Mouse (Mus musculus) midbrain, embryonic 13.5 days (tissue): ENCODE measurements at regions not wholly inside any gene's neighbourhood (a gene's known extent, or its start where the extent isn't known, plus 50 kb on each side); places are given as distances from the start of the nearest gene placed in this dataset.

Experiments
- ATAC-seq: fragments of 200-750 bp; cut with Nextera tagmentation; 2 replicates; pipeline ENCODE4 v1.8.0; 2017; ENCODE audit warnings: mild to moderate bottlenecking, moderate TSS enrichment, moderate library complexity
- H3K27ac ChIP-seq: fragments of 300-500 bp; sonication (generic); 2 replicates; pipeline ENCODE4 v1.5.1; 2015; ENCODE audit warnings: inconsistent platforms, mild to moderate bottlenecking, moderate library complexity
- H3K27me3 ChIP-seq: fragments of 300-500 bp; sonication (generic); 2 replicates; pipeline ENCODE4 v1.6.1; 2015; ENCODE audit warnings: mild to moderate bottlenecking, inconsistent platforms
- H3K36me3 ChIP-seq: fragments of 300-500 bp; sonication (generic); 2 replicates; pipeline ENCODE4 v1.6.1; 2015; ENCODE audit warnings: mild to moderate bottlenecking, inconsistent platforms
- H3K4me1 ChIP-seq: fragments of 300-500 bp; sonication (generic); replicated peaks from 2 replicates; pipeline ENCODE4 v1.6.1; 2015; ENCODE audit warnings: inconsistent platforms
- H3K4me2 ChIP-seq: fragments of 300-500 bp; sonication (generic); replicated peaks from 2 replicates; pipeline ENCODE4 v1.6.1; 2015; ENCODE audit warnings: moderate library complexity, mild to moderate bottlenecking, inconsistent platforms
- H3K4me3 ChIP-seq: fragments of 300-500 bp; sonication (generic); replicated peaks from 2 replicates; pipeline ENCODE4 v1.5.1; 2015; ENCODE audit warnings: mild to moderate bottlenecking, inconsistent platforms
- H3K9ac ChIP-seq: fragments of 300-500 bp; sonication (generic); replicated peaks from 2 replicates; pipeline ENCODE4 v1.6.1; 2015; ENCODE audit warnings: mild to moderate bottlenecking, inconsistent platforms
- H3K9me3 ChIP-seq: fragments of 300-500 bp; sonication (generic); 2 replicates; pipeline ENCODE4 v1.6.1; 2016; ENCODE audit warnings: mild to moderate bottlenecking, inconsistent platforms
- WGBS: fragments of 180-500 bp; shearing (Covaris S2); methylation state at CpG from one replicate; pipeline ENCODE4 v1.1.7; 2015; 5-methylcytosine and 5-hydroxymethylcytosine counted together

DNA sequence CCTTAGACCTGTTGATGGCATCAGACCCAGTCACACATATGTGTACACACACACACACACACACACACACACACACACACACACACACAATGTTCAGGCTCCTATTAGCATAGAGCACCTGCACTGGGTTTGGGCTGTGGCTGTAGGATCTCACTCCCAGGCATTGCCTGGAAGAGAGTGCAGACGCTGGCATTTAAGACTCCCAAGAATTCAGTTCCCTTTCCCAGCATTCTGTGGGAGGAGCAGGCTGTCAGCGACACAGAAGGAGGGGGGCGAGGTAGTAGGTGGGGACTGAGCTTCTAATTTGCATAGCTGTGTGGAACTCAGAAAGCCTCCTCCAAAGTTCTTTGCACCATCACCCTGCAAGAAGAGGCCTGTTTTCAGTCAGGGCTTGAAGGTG lies 374.2 kb upstream of the Fam49b start:
- Histone ChIP-seq H3K4me1 (0 out of 2 replicates have a peak, but pooled peaks cover 6% of the 10 kb centered on the region), H3K27ac (no peak overlapping the region), H3K9me3 (no peaks in the 10 kb centered on the region), H3K9ac (no peak overlapping the region), H3K4me3 (no peak overlapping the region), H3K36me3 (no peaks in the 10 kb centered on the region), H3K4me2 (no peak overlapping the region), H3K27me3 (no peaks in the 10 kb centered on the region)
- peak; percentile 63 for ATAC-seq
- WGBS = 0% methylated on average over 3 of the region's 3 CpGs

GRCm38 (mm10) chr15:64434908-64435307 lies 374.6 kb upstream of the Fam49b start:
- Histone ChIP-seq H3K9ac (no peak overlapping the region), H3K4me2 (no peak overlapping the region), H3K36me3 (no peaks in the 10 kb centered on the region), H3K4me3 (no peak overlapping the region), H3K4me1 (0 out of 2 replicates have a peak, but pooled peaks cover 6% of the 10 kb centered on the region), H3K27ac (no peak overlapping the region), H3K27me3 (no peaks in the 10 kb centered on the region), H3K9me3 (no peaks in the 10 kb centered on the region)
- no peak for ATAC-seq
- WGBS = 90% methylated on average over 2 of the region's 2 CpGs

DNA sequence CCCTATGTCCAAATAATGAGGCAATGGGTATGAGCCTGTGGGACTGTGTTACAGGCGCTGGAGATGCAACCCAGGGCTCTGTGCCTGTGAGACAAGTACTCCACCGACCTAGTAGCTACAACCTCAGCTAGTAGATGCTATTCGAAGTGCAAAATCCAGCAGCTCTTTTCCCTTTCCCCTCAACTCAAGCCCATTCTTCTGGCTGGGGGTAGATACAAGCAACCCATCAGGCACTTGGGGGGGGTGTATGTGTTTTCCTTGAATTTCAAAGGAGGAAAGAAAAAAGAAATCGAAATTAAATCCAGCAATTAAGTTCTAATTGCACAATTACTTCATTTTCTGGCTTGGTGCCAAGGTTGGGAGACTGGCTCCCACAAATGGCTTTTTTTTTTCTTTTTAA lies 372.4 kb upstream of the Gm21798 start:
- Histone ChIP-seq H3K4me2 (no peak overlapping the region), H3K27me3 (no peaks in the 10 kb centered on the region), H3K9ac (no peak overlapping the region), H3K36me3 (no peaks in the 10 kb centered on the region), H3K4me1 (0 out of 2 replicates have a peak, but pooled peaks cover 2% of the 10 kb centered on the region), H3K4me3 (no peak overlapping the region), H3K9me3 (no peaks in the 10 kb centered on the region), H3K27ac (no peak overlapping the region)
- 72% methylated on average over 4 of the region's 4 CpGs for WGBS
- ATAC-seq = no peak

GRCm38 (mm10) chr15:64446411-64447072 lies 371.0 kb upstream of the Gm21798 start:
- H3K4me1 ChIP-seq = 0 out of 2 replicates have a peak, but pooled peaks cover 2% of the 10 kb centered on the region
- no peak overlapping the region; the same call in 1 of the 2 replicates for H3K27ac ChIP-seq
- no peak overlapping the region for H3K4me3 ChIP-seq
- no peak overlapping the region for H3K9ac ChIP-seq
- no peaks in the 10 kb centered on the region for H3K36me3 ChIP-seq
- H3K4me2 ChIP-seq = no peak overlapping the region
- 61% methylated on average over 9 of the region's 9 CpGs for WGBS
- ATAC-seq = no peak
- H3K27me3 ChIP-seq = no peaks in the 10 kb centered on the region
- no peaks in the 10 kb centered on the region for H3K9me3 ChIP-seq

- Histone ChIP-seq H3K4me2 (no peak overlapping the region), H3K4me3 (no peak overlapping the region), H3K9ac (no peak overlapping the region), H3K9me3 (no peaks in the 10 kb centered on the region), H3K36me3 (no peaks in the 10 kb centered on the region), H3K27ac (no peak overlapping the region), H3K27me3 (no peaks in the 10 kb centered on the region), H3K4me1 (0 out of 2 replicates have a peak, but pooled peaks cover 2% of the 10 kb centered on the region)
- ATAC-seq = no peak
- 87% methylated on average over 5 of the region's 5 CpGs for WGBS
Measured at GRCm38 (mm10) chr15:64447239-64447952, 370.1 kb upstream of the Gm21798 start.

GRCm38 (mm10) chr15:64448581-64449140 lies 368.8 kb upstream of the Gm21798 start:
- ATAC-seq = no peak
- H3K27ac ChIP-seq = no peak overlapping the region
- H3K27me3 ChIP-seq = no peaks in the 10 kb centered on the region
- no peaks in the 10 kb centered on the region for H3K9me3 ChIP-seq
- H3K4me1 ChIP-seq = 0 out of 2 replicates have a peak, but pooled peaks cover 2% of the 10 kb centered on the region
- 86% methylated on average over 7 of the region's 7 CpGs for WGBS
- no peak overlapping the region for H3K9ac ChIP-seq
- H3K4me2 ChIP-seq = no peak overlapping the region
- no peaks in the 10 kb centered on the region for H3K36me3 ChIP-seq
- no peak overlapping the region for H3K4me3 ChIP-seq

DNA sequence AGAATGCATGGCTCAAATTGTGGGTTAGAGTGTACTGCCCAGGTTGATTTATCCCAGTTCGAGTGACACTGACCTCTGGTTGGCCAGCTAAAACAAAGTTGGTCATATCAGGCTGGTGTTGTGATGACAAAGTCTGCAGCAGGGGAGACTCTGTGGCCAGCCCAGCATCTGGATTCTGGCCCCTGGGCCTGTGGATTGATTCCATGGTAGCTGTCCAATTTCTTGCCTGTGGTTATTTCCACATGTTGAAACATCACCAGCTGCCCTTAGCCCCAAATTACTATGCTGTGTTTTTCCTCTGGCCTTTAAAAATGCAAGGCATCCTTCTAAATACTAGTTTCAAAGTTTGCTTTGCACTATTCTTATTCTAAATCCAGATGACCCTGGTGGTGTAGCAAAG lies 346.8 kb upstream of the Gm21798 start:
- H3K4me1 ChIP-seq = no peaks in the 10 kb centered on the region
- ATAC-seq = no peak
- H3K9ac ChIP-seq = no peak overlapping the region
- 92% methylated on average over 1 of the region's 1 CpGs for WGBS
- no peak overlapping the region for H3K4me2 ChIP-seq
- no peaks in the 10 kb centered on the region for H3K36me3 ChIP-seq
- no peak overlapping the region for H3K4me3 ChIP-seq
- no peak overlapping the region for H3K27ac ChIP-seq
- no peaks in the 10 kb centered on the region for H3K27me3 ChIP-seq
- H3K9me3 ChIP-seq = no peaks in the 10 kb centered on the region

GRCm38 (mm10) chr15:64471597-64471996 lies 345.9 kb upstream of the Gm21798 start:
- Histone ChIP-seq H3K9ac (no peak overlapping the region), H3K4me2 (no peak overlapping the region), H3K4me3 (no peak overlapping the region), H3K27ac (no peak overlapping the region), H3K4me1 (no peaks in the 10 kb centered on the region), H3K27me3 (no peaks in the 10 kb centered on the region), H3K9me3 (no peaks in the 10 kb centered on the region), H3K36me3 (no peaks in the 10 kb centered on the region)
- ATAC-seq = no peak
- WGBS = 74% methylated on average over 2 of the region's 2 CpGs

- no peak for ATAC-seq
- H3K4me2 ChIP-seq = no peak overlapping the region
- no peaks in the 10 kb centered on the region for H3K4me1 ChIP-seq
- 80% methylated on average over 1 of the region's 1 CpGs for WGBS
- H3K9ac ChIP-seq = no peak overlapping the region
- no peaks in the 10 kb centered on the region for H3K9me3 ChIP-seq
- no peak overlapping the region for H3K4me3 ChIP-seq
- no peak overlapping the region for H3K27ac ChIP-seq
- no peaks in the 10 kb centered on the region for H3K36me3 ChIP-seq
- 0 out of 2 replicates have a peak, but pooled peaks cover 3% of the 10 kb centered on the region for H3K27me3 ChIP-seq
Measured at GRCm38 (mm10) chr15:64474236-64474635, 343.3 kb upstream of the Gm21798 start.

DNA sequence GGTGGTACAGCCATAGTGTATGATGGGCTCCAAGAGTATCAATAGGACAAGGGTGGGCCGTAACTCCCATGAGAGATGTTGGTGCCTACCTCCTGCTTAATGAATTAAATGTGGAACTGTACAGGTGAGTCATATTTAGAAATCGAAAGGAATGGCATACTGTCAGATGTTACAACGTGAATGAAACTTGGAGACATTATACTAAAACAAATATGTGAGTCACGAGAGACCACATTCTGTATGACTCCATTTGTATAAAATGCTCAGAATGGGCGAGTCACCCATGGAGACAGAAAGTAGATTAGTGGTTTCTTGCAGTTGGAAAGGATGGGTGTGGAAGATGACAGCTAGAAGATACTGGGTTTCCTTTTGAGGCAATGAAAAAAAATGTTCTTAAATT lies 340.4 kb upstream of the Gm21798 start:
- ATAC-seq = no peak
- 87% methylated on average over 5 of the region's 5 CpGs for WGBS
- no peaks in the 10 kb centered on the region for H3K9me3 ChIP-seq
- H3K4me3 ChIP-seq = no peak overlapping the region
- 0 out of 2 replicates have a peak, but pooled peaks cover 3% of the 10 kb centered on the region for H3K27me3 ChIP-seq
- H3K4me1 ChIP-seq = peaks cover 6% of the 10 kb centered on the region
- no peaks in the 10 kb centered on the region for H3K36me3 ChIP-seq
- H3K27ac ChIP-seq = no peak overlapping the region
- H3K4me2 ChIP-seq = no peak overlapping the region
- H3K9ac ChIP-seq = no peak overlapping the region

GRCm38 (mm10) chr15:64480625-64481024 lies 336.9 kb upstream of the Gm21798 start:
- no peak overlapping the region for H3K4me3 ChIP-seq
- H3K27me3 ChIP-seq = 0 out of 2 replicates have a peak, but pooled peaks cover 3% of the 10 kb centered on the region
- H3K4me2 ChIP-seq = no peak overlapping the region
- H3K9ac ChIP-seq = no peak overlapping the region
- WGBS = 38% methylated on average over 6 of the region's 6 CpGs
- no peak overlapping the region for H3K27ac ChIP-seq
- H3K36me3 ChIP-seq = no peaks in the 10 kb centered on the region
- no peak for ATAC-seq
- peaks cover 6% of the 10 kb centered on the region for H3K4me1 ChIP-seq
- no peaks in the 10 kb centered on the region for H3K9me3 ChIP-seq

DNA sequence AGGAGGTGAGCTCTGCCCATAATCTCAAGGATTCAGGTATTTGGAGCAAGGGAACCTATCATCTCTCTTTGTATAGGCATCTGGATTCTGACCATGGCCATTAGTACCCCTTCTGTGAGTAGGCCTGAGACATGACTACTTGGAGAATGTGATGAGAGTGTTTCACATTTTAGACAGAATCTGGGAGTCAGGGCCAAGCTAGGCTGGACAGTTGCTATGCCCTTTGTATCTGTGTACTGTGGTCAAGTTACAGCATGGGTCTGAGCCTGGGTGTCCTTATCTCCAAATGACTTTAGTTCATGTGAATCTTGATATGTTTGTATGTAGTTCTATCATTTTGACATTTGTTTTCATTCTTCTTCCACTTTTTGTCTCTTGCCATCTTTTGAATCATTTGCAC lies 336.3 kb upstream of the Gm21798 start:
- H3K36me3 ChIP-seq = no peaks in the 10 kb centered on the region
- no peak overlapping the region for H3K27ac ChIP-seq
- no peak for ATAC-seq
- H3K4me1 ChIP-seq = peaks cover 6% of the 10 kb centered on the region
- H3K9me3 ChIP-seq = no peaks in the 10 kb centered on the region
- no peak overlapping the region for H3K9ac ChIP-seq
- H3K4me2 ChIP-seq = no peak overlapping the region
- 0 out of 2 replicates have a peak, but pooled peaks cover 3% of the 10 kb centered on the region for H3K27me3 ChIP-seq
- H3K4me3 ChIP-seq = no peak overlapping the region
